In the genomic region with DNA sequence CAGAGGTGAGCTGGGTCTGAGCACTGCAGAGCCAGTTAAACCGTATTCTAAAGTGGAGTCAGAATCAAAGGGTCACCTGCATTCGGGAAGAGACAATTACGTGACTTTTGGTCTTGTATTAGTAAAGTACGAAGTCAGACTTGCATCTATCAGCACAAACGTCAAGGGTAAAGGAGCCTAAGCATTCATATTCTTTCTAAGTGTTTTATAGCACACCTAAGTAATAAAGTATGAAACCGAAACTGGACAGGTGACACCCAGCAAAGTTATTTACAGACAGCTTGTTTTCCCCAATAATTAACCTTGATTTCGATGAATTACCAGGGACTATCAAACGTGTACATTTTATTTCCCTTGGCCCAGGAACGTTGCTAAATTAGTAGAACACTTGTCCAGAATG, we compare ENCODE assay signal across 20 mouse cellular contexts. TPM values are rescaled to one million over a fixed set of nuclear protein-coding genes. Genes with fewer than 3 reads are reported as not detected.
"Had no signal": no experiment of that assay in that cellular context is flagged by ENCODE, and none has a peak within 500 bp of the region (broad histone marks: within the 10 kb centered on the region; RNA-seq: fewer than 3 reads in every experiment).

No protein-coding gene starts in this region.

- H3K36me3 ChIP-seq: limb, embryonic 13.5 days; liver, embryonic 12.5 days; liver, embryonic 15.5 days; lung, embryonic 15.5 days had no signal

- H3K4me1 ChIP-seq: limb, embryonic 13.5 days; liver, embryonic 15.5 days; lung, embryonic 15.5 days had no signal

- H3K4me2 ChIP-seq: limb, embryonic 13.5 days; liver, embryonic 12.5 days; liver, embryonic 15.5 days; lung, embryonic 15.5 days; midbrain, embryonic 11.5 days had no signal

- H3K4me3 ChIP-seq: limb, embryonic 13.5 days; liver, embryonic 12.5 days; liver, embryonic 15.5 days; lung, embryonic 15.5 days had no signal

- H3K9me3 ChIP-seq: limb, embryonic 13.5 days; liver, embryonic 12.5 days; liver, embryonic 15.5 days; lung, embryonic 15.5 days had no signal

- H3K27me3 ChIP-seq: limb, embryonic 13.5 days; liver, embryonic 12.5 days; liver, embryonic 15.5 days; lung, embryonic 15.5 days had no signal

- DNase-seq: kidney, adult 18-20 months; kidney, postnatal 14 days; kidney, postnatal 4 days; layer of hippocampus, postnatal 36 days; left cerebral cortex, postnatal 4 days; liver; lung, adult 18-20 months; lung, postnatal 10 days; lung, postnatal 36 days; midbrain, embryonic 14.5 days; thymus, adult 2 months; thymus, postnatal 14 days; thymus, postnatal 4 days had no signal

- H3K27ac ChIP-seq: limb, embryonic 13.5 days; liver, embryonic 12.5 days; liver, embryonic 15.5 days; lung, embryonic 15.5 days; stomach, postnatal 0 days had no signal

- ATAC-seq: inflammation-experienced regulatory T-cells, adult 6 months; liver, embryonic 12.5 days had no signal

- H3K9ac ChIP-seq: limb, embryonic 13.5 days; liver, embryonic 12.5 days; liver, embryonic 15.5 days; lung, embryonic 15.5 days had no signal

RNA-seq across cellular contexts. Expression of a gene that starts 13.2 kb away (rescaled TPM):
- polyA plus RNA-seq: inflammation-experienced regulatory T-cells, adult 6 months had no signal
